Mouse (Mus musculus) midbrain, embryonic 15.5 days (tissue): ENCODE data around the gene Gm20403. TPM values are rescaled to one million over a fixed set of nuclear protein-coding genes. Genes with fewer than 3 reads are reported as not detected.

ENCODE experiments used
- ATAC-seq: fragments of 200-750 bp; cut with Nextera tagmentation; replicated peaks from 2 replicates; pipeline ENCODE4 v1.8.0; 2017; ENCODE audit warnings: moderate TSS enrichment
- H3K27ac ChIP-seq: fragments of 300-500 bp; sonication (generic); 2 replicates; pipeline ENCODE4 v1.5.1; 2015; ENCODE audit warnings: mild to moderate bottlenecking, inconsistent platforms
- H3K27me3 ChIP-seq: fragments of 300-500 bp; sonication (generic); replicated peaks from 2 replicates; pipeline ENCODE4 v1.6.1; 2015; ENCODE audit warnings: inconsistent platforms
- H3K36me3 ChIP-seq: fragments of 300-500 bp; sonication (generic); replicated peaks from 2 replicates; pipeline ENCODE4 v1.6.1; 2015; ENCODE audit warnings: inconsistent platforms
- H3K4me1 ChIP-seq: fragments of 300-500 bp; sonication (generic); 2 replicates; pipeline ENCODE4 v1.6.1; 2015; ENCODE audit warnings: inconsistent platforms
- H3K4me2 ChIP-seq: fragments of 300-500 bp; sonication (generic); 2 replicates; pipeline ENCODE4 v1.6.1; 2015; ENCODE audit warnings: inconsistent platforms, mild to moderate bottlenecking, moderate library complexity
- H3K4me3 ChIP-seq: fragments of 300-500 bp; sonication (generic); 2 replicates; pipeline ENCODE4 v1.5.1; 2015; ENCODE audit warnings: mild to moderate bottlenecking, inconsistent platforms
- H3K9ac ChIP-seq: fragments of 300-500 bp; sonication (generic); 2 replicates; pipeline ENCODE4 v1.6.1; 2015; ENCODE audit warnings: mild to moderate bottlenecking, inconsistent platforms
- H3K9me3 ChIP-seq: fragments of 300-500 bp; sonication (generic); 2 replicates; pipeline ENCODE4 v1.6.1; 2016; ENCODE audit warnings: inconsistent platforms
- WGBS: fragments of 180-500 bp; shearing (Covaris S2); methylation state at CpG from one replicate; pipeline ENCODE4 v1.1.7; 2015; ENCODE audit warnings: mixed read lengths; 5-methylcytosine and 5-hydroxymethylcytosine counted together
- polyA plus RNA-seq: library from polyadenylated mRNA; unstranded; fragments of >200 nt; fragmentation: Nextera tagmentation; extraction: Ambion mirVana; gene quantifications from 2 replicates; pipeline ENCODE4 v1.2.1, GENCODE M21; 2015

Gene Gm20403
- not detected in 2 replicates for polyA plus RNA-seq

GRCm38 (mm10) chr12:54986052-54986717 lies at the start of gene Gm20403:
Gene Gm20403, minus strand, starts transcription at chr12:54986529.
- H3K4me2 ChIP-seq: peak within 1 kb of the TSS; percentile 98
- H3K4me3 ChIP-seq: peak within 1 kb of the TSS; percentile 95
- no peaks in the 10 kb centered on the region for H3K27me3 ChIP-seq
- H3K27ac ChIP-seq: peak within 1 kb of the TSS; percentile 79
- H3K9me3 ChIP-seq: no peaks in the 10 kb centered on the region
- H3K9ac ChIP-seq: peak within 1 kb of the TSS; percentile 71
- no peaks in the 10 kb centered on the region for H3K36me3 ChIP-seq
- H3K4me1 ChIP-seq: peaks cover 13% of the 10 kb centered on the region
- WGBS: under 1% methylated on average over 59 of the region's 60 CpGs
- peak; percentile 80 for ATAC-seq

- Histone ChIP-seq H3K4me3 (no peak overlapping the region), H3K4me1 (no peaks in the 10 kb centered on the region), H3K9ac (no peak overlapping the region), H3K27ac (no peak overlapping the region), H3K27me3 (no peaks in the 10 kb centered on the region), H3K4me2 (no peak overlapping the region), H3K36me3 (no peaks in the 10 kb centered on the region), H3K9me3 (no peaks in the 10 kb centered on the region)
- ATAC-seq: no peak
- WGBS: 76% methylated on average over 3 of the region's 3 CpGs
Measured at GRCm38 (mm10) chr12:55027088-55027487, 40.8 kb upstream of the Gm20403 start.

- Histone ChIP-seq H3K36me3 (no peaks in the 10 kb centered on the region), H3K4me2 (no peak overlapping the region), H3K27me3 (no peaks in the 10 kb centered on the region), H3K9ac (no peak overlapping the region), H3K4me3 (no peak overlapping the region), H3K27ac (no peak overlapping the region), H3K4me1 (no peaks in the 10 kb centered on the region), H3K9me3 (no peaks in the 10 kb centered on the region)
- no peak for ATAC-seq
- 62% methylated on average over 2 of the region's 2 CpGs for WGBS
Measured at GRCm38 (mm10) chr12:55023284-55023683, 37.0 kb upstream of the Gm20403 start.

GRCm38 (mm10) chr12:55019421-55019877 lies 33.1 kb upstream of the Gm20403 start:
- Histone ChIP-seq H3K4me2 (no peak overlapping the region), H3K9me3 (no peaks in the 10 kb centered on the region), H3K4me1 (no peaks in the 10 kb centered on the region), H3K4me3 (no peak overlapping the region), H3K36me3 (no peaks in the 10 kb centered on the region), H3K27me3 (no peaks in the 10 kb centered on the region), H3K9ac (no peak overlapping the region), H3K27ac (no peak overlapping the region)
- ATAC-seq: no peak
- 91% methylated on average over 7 of the region's 7 CpGs for whole genome bisulfite sequencing

GRCm38 (mm10) chr12:55017119-55017721 lies 30.9 kb upstream of the Gm20403 start:
- WGBS: 59% methylated on average over 9 of the region's 9 CpGs
- H3K27me3 ChIP-seq: no peaks in the 10 kb centered on the region
- no peak overlapping the region for H3K9ac ChIP-seq
- no peak for ATAC-seq
- no peak overlapping the region for H3K27ac ChIP-seq
- no peaks in the 10 kb centered on the region for H3K36me3 ChIP-seq
- H3K9me3 ChIP-seq: no peaks in the 10 kb centered on the region
- H3K4me3 ChIP-seq: no peak overlapping the region
- no peak overlapping the region for H3K4me2 ChIP-seq
- no peaks in the 10 kb centered on the region for H3K4me1 ChIP-seq

- no peaks in the 10 kb centered on the region for H3K4me1 ChIP-seq
- H3K9me3 ChIP-seq: no peaks in the 10 kb centered on the region
- ATAC-seq: no peak
- H3K4me2 ChIP-seq: no peak overlapping the region
- no peak overlapping the region for H3K4me3 ChIP-seq
- H3K27ac ChIP-seq: no peak overlapping the region
- H3K27me3 ChIP-seq: no peaks in the 10 kb centered on the region
- H3K36me3 ChIP-seq: no peaks in the 10 kb centered on the region
- 79% methylated on average over 8 of the region's 8 CpGs for WGBS
- no peak overlapping the region for H3K9ac ChIP-seq
Measured at GRCm38 (mm10) chr12:55016339-55017118, 30.2 kb upstream of the Gm20403 start.

- Histone ChIP-seq H3K9me3 (no peaks in the 10 kb centered on the region), H3K4me2 (no peak overlapping the region), H3K4me3 (no peak overlapping the region), H3K4me1 (no peaks in the 10 kb centered on the region), H3K27me3 (no peaks in the 10 kb centered on the region), H3K9ac (no peak overlapping the region), H3K36me3 (no peaks in the 10 kb centered on the region), H3K27ac (no peak overlapping the region)
- ATAC-seq: no peak
- WGBS: 82% methylated on average over 5 of the region's 5 CpGs
Measured at GRCm38 (mm10) chr12:55015428-55015827, 29.1 kb upstream of the Gm20403 start.

GRCm38 (mm10) chr12:55013626-55014398 lies 27.5 kb upstream of the Gm20403 start, which contains the start of gene Baz1a:
Gene Baz1a, minus strand, starts transcription at chr12:55014348.
- ATAC-seq: no peak
- Histone ChIP-seq H3K4me3 (no peak within 1 kb of the TSS), H3K9ac (no peak within 1 kb of the TSS), H3K36me3 (no peaks in the 10 kb centered on the region), H3K27me3 (no peaks in the 10 kb centered on the region), H3K4me1 (no peaks in the 10 kb centered on the region), H3K27ac (no peak within 1 kb of the TSS), H3K9me3 (no peaks in the 10 kb centered on the region), H3K4me2 (no peak within 1 kb of the TSS)
- 87% methylated on average over 6 of the region's 6 CpGs for WGBS

- Histone ChIP-seq H3K27me3 (no peaks in the 10 kb centered on the region), H3K4me2 (no peak overlapping the region), H3K9ac (no peak overlapping the region), H3K4me1 (no peaks in the 10 kb centered on the region), H3K36me3 (no peaks in the 10 kb centered on the region), H3K27ac (no peak overlapping the region), H3K4me3 (no peak overlapping the region), H3K9me3 (no peaks in the 10 kb centered on the region)
- 86% methylated on average over 1 of the region's 1 CpGs for whole genome bisulfite sequencing
- ATAC-seq: no peak
Measured at GRCm38 (mm10) chr12:55013031-55013430, 26.7 kb upstream of the Gm20403 start.

GRCm38 (mm10) chr12:55007361-55008008 lies 21.2 kb upstream of the Gm20403 start:
- Histone ChIP-seq H3K4me1 (no peaks in the 10 kb centered on the region), H3K4me2 (no peak overlapping the region), H3K4me3 (no peak overlapping the region), H3K9ac (no peak overlapping the region), H3K9me3 (no peaks in the 10 kb centered on the region), H3K27ac (no peak overlapping the region), H3K36me3 (no peaks in the 10 kb centered on the region), H3K27me3 (no peaks in the 10 kb centered on the region)
- WGBS: 90% methylated on average over 14 of the region's 14 CpGs
- ATAC-seq: no peak

- Histone ChIP-seq H3K27ac (no peak overlapping the region), H3K36me3 (no peaks in the 10 kb centered on the region), H3K4me3 (no peak overlapping the region), H3K4me1 (no peaks in the 10 kb centered on the region), H3K9ac (no peak overlapping the region), H3K9me3 (no peaks in the 10 kb centered on the region), H3K4me2 (no peak overlapping the region), H3K27me3 (no peaks in the 10 kb centered on the region)
- no peak for ATAC-seq
- 92% methylated on average over 7 of the region's 7 CpGs for WGBS
Measured at GRCm38 (mm10) chr12:55006071-55006470, 19.7 kb upstream of the Gm20403 start.
